Mouse (Mus musculus) urinary bladder, postnatal 25 days (tissue): ENCODE measurements around the gene Trp53i13.
A peak's percentile ranks its signal among the peaks of the same experiment; 100 is the strongest.

ENCODE experiments used
- DNase-seq: peaks from one replicate; pipeline ENCODE4 v3.0.0; 2022; ENCODE audit warnings: low spot score

Trp53i13 gene

DNA sequence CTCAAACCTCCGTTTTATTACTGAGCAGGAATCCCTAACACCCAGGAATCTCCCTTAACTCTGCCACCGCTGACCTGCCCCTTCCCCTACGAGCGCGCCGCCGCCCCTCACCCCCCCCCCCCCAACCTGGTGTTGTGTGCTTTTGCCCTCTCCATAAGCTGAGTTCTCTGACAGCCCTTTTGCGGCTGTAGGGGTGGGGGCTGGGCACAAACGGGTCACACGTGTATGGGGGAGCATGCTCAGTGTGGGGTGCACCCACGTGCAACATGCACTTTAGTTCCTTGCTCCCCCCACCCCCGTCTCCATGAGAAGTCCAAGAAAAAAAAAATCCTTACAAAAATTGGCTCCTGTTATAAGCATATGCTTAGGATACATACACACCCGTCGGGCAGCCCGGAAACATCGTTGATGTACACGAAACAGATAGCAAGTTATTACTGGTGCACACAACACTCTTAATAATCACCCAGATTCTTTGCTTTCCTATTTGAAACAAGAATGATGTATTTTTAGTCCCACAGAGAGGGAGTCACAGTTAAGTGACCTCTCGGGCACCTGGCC, 23.4 kb downstream of the Trp53i13 start:
- DNase-seq, result no peak

DNA sequence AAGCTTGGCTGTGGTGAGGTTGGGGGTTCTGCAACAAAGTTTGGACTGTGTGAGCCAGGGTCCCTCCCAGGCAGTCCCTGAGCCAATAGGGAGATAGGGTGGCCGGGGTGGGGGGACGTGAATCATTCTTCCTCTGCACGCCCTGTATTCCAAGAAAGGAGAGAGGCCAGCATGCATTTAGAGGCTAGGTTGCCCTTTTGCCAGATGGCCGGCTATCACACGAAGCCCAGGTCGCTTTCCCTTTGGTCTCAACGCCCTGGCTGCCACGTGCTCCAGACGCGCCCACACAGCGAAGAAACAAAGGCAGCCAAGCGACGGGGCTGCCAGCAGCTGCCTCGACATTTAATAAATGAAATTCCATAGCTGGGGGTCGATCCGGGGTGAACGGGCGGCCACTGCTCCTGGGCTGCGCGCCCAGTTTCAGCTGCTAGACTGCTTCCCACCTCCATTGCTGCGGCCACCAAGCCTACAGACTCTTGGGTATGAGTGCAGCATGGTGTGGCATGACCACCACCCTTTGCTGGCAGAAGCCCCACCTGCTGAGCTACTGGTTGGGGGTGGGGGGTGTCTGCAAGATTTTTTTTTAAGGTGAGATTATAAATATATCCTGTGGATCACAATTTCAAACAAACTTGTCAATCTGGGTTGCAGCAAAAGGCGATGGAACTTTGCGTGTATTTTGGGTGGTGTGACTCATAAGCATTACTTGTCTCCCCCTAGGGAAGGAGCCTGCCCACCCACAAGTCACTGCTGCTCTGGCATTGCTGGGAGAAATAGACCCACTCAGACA, 24.1 kb downstream of the Trp53i13 start:
- DNase-seq, result no peak

DNA sequence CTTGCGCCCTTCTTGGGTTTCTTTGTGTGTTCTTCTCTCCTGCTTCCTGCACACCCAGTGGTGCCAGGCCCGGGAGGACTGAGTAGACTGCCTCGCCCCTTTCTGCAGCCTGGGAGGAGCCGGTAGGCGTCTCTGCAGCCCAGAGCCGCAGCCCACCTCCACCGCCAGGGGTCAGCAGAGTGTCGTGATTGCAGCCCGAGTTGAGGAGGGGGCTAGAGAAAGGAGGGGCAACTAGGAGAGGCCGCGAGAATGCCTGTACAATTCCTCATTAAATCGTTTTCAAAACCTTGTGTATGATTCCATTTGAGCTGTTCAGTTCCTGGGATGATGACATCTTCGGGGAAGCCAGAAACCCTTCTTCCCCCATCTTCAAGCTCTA, 24.7 kb downstream of the Trp53i13 start:
- DNase-seq, result peak; percentile 91

DNA sequence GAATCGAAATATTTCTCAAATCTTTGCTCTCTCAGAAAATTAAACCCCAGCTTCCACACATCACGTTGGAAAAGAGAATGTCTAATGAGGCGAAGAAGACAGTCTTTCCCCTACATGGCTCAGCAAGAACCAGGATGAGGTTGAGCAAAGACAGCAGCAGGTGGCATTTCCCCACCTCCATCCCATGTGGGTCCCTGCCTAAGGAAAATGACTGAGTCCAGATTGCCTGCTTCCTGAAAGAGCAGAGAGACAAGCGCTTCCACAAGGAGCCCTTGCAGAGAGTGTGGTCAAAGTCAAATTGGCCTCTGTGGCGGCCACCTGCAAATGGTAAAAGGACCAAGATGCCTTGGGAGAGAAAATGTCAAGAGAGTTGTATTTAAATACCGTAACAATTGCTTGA, 25.3 kb downstream of the Trp53i13 start:
- no peak for DNase-seq

DNA sequence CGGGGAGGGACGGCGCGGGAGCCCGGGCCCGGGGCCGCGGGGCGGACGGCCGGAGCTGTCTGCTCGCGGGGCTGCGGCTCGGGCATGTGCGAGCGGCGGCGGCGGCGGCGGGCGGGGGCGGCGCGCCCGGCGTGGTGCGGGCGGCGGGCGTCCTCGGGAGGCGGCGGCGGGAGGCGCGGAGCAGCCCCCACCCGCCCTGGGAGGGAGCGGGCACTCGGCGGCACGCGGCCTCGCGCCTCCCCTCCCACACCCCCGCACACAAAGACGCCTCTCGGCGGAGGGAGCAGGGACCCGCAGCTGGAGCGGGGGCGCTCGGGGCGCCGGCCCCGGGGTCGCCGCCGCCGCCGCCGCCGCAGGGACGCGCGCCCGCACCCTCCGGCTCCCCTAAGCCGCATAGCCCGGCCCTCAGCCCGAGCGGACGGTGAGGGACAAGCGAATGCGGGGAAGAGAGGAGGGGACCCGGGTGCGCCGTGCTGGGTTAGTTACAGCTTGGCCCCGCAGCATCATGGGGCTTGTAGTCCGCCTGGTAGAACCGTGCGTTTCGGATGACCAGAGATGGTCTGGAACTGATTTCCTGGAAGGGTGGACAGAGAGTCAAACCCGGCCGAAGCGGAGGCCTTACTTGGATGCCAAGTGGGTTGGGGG, 26.1 kb downstream of the Trp53i13 start, which contains the start of gene Ankrd13b:
Ankrd13b (minus strand) TSS at position 88 of the 645 bp plus-strand sequence.
- DNase-seq, result no peak

DNA sequence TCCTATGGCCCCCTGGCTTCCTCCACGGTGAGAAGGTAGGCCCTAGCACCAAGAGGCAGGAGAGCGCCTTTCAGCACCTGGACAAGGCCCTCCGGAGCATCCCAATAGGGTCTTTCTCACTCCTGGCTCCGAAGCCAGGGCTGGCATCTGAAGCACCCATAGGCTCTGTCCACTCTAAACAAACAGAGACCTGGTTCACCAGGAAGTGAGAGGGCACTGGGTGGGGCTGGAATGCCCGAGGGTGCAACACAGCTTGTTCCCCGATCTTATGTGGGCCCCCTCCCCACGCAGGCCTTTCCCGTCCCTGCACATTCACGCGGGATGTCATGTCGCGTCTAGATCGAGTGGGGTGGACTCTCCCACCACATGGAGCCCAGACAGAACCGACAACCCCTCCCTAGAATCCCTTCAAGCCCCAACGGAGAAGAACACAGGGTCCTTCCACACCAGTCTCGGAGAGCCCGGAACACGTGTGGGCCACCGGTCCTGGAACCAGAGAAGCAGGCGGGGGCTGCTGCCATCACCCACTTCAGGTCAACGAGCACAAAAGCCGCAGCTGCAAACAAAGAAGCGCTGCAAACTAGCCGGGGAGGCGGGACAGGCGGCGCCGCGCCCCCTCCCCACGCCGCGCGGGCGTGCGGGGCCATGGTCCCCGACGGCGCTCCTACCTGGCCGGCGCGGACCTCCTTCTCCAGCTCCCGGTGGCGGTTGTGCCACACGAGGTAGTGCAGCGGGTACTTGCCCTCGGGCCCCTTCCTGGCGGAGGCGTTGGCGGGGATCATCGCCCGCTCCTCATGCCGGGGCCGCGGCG, 26.8 kb downstream of the Trp53i13 start:
- DNase-seq, result no peak

DNA sequence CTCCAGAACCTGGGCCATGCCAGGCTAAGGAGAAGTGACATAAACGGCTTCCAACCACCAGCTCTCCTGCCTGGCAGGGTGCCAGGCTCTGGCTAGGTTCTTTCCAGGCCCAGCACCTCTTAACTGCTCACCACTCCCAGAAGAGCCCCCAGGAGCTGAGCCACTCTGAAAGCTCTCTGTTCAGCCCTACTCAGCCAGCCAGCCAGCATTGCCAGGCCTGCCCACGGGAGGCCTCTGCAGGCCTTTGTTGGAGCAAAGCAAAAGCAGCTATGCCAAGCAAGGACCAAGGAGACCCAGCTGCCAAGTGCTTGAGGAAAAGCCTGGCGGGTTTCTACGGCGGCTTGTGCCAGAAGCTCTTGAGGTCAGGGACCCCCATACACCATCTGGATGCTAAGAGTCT, 29.0 kb downstream of the Trp53i13 start:
- DNase-seq, result no peak

DNA sequence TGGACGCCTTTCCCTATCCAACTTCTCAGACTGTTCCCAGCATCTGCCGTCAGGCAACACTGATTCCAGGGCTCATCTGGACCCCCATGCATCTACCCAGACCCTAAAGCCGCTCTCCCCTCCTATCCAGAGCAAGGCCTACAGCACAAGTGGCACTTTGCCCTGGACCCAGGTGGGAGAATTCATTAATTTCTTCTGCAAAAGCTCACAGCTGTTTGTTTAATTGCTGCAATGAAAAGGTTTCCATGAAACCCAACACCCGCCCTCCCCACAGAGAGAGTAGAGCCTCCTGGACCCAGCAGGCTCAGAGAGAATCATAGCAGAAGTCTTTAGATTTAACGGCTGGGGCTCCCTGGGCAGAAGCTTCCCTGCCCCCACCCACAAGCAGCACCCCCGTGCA, 30.6 kb downstream of the Trp53i13 start:
- no peak for DNase-seq

DNA sequence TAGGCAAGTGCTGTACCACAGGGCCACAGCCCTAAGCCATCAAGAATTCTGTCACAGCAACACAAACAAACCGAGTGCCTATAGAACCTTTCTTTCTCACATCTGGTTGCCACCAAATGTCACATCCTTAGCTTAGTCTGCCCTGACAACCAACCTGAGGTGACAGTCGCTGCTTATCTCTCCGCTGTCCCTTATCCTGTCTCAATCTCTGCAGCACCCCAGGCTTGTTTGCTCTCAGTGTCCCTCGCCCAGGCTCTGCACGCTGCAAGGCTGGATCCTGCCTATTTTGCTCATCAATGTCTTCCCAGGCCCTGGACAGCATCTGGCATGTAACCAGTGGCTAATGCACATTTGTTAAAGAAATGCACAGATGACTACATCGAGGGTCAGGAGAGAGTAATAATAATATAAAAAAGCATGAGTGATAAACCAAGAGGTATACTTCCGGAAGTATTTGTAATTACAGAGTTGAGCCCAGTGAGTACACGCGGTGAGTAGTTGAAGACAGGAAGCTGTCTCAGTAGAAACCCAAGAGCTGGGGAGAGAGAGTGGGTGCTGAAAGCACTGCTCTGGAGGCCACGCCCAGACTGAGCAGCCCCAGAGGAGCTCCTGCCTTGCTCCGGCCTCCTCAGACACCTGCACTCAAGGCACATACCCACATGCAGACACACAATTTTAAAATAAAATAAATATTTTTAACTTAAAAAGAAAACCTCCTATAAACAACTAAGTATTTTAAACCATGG, 32.1 kb downstream of the Trp53i13 start:
- no peak for DNase-seq

DNA sequence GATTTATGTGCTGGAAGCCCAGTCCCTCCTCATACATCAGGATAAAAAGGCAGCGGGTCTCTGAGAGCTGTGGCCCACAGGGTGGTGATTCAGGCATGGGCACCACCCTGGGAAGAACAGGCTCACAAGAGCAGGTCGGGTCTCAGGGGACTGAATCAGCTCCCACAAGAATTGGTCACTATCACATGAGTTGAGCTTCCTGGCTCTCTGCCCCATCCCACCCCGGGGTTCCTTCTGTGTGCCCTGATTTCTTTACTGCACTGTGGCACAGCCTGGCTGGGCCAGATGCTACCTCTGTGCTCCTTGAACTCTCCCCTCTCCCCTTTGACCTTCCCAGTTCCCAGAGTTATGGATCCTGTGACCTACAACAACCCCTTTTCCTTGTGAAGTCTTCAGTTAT, 32.7 kb downstream of the Trp53i13 start:
- DNase-seq, result no peak

DNA sequence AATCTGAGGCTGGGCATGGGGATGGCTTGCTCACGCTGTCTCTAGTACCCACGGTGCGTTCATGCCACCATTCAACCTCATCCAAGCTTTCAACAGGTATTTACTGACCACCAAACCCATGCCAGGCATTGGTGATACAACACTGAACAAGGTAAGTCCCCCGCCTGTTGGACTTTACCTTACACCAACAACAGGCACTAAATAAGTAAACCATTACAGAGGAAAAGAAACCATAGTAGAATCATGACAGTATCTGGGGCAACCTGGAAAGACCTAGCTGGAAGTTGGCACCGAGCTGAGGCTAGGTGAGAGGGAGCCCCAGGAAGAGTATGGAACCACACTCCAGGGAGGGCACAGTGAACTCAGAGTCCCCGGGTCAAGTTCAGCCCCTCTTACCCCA, 38.9 kb downstream of the Trp53i13 start:
- no peak for DNase-seq

DNA sequence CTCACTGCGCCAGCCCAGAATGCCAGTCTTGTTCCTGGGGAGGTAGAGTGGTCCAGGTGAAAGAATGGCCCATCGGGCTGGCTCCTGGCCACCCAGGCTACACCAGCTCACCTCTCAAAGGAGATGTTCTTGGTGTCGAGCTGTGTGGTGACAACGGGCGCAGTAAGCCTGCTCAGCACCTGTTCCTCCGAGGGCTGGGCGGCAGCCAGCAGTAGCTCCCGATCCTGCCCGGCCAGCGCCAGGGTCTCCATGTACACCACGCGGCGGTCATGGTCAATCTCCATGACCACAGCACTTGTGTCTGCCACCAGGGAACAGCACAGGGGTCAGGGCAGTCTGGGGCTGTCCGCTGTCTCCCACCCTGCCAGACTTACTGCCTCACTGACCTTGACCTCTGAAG, 39.6 kb downstream of the Trp53i13 start:
- DNase-seq, result no peak

DNA sequence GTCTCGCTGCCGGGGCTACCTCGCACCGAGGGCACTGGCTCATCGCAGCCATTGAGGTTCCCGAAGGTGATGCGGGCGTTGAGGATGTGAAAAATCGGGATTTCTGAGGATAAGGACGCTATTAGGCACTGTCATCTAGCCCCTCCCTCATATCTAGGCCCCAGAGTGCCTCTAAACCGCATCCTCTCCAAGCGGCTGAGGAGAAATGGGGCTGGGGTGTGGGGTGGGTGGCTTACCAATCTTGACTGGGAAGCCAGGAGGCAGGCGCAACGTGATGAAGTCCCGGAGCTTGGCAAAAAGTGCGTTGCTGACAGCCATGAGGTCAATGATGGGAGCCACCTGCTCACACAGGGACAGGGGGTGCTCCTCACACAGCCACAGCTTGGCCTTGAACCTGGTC, 43.0 kb downstream of the Trp53i13 start:
- DNase-seq, result no peak

DNA sequence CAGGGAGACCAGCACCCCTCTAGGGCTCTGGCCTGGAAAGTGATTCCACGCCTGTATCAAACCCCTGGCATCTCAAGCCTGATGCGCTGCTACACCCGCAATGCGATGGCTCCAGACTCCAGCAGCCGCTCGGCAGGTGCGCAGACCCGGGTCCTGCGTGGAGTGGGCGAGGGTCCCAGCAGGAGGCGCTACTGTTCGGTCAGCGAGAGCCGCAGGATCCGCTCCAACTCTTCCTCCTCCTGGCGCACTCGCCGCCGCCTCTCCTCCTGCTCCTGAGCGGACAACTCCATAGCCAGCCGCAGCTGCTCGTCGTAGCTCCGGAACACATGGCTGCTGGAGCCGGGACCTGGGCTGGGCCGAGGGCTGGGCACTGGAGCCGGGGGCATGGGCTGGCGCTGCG, 44.4 kb downstream of the Trp53i13 start:
- DNase-seq, result no peak

DNA sequence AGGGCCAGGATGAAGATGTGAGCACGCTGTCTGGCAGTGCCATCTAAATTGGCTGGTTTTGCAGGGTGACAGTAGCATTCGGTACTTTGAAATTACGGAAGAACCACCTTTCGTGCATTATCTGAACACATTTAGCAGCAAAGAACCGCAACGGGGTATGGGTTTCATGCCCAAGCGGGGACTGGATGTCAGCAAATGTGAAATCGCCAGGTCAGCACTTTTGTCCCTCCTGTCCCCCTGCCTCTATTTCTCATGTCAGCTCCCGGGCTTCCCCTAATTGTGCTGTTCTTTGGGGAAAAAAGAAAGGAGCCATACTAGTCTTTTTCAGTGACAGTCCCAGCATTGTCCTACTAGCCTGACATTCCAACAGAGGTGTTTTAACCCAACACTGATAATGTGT, 47.4 kb downstream of the Trp53i13 start:
- DNase-seq, result no peak

DNA sequence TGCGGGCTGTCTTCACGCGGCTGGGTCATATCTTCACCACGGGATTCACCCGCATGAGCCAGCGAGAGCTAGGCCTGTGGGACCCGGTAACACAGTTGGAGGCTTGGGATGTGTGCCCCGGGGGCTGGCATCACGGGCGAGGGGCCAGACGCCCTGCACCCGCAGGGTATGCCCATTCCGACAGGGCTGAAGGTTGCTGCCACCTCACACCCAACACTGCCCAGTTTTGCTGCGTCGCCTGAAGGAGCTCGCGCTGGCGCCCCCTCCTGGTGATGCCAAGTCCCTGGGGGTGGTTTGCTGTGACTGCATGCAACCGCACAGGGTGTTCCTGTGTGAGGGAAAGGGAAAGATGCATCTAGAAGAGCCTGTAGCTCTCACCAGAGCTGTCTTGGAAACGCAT, 48.0 kb downstream of the Trp53i13 start:
- DNase-seq, result peak; percentile 75

DNA sequence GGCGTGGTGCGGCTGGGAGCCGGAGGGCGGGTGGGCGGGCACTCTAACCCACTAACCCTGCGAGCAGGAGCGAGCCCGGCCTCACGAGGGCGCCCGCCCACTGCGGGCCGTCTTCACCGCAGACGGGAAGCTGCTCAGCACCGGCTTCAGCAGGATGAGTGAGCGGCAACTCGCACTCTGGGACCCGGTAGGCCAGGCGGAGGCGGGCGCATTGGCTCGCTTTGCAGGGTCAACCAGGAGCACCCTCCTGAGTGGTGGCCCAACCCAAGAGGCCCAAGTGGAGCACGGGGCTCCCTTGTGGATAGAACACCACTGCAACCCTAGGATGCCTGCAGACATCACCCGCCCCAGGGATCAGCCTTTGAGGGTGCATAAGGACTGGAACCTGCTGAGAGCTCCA, 48.6 kb downstream of the Trp53i13 start:
- peak; percentile 67 for DNase-seq

DNA sequence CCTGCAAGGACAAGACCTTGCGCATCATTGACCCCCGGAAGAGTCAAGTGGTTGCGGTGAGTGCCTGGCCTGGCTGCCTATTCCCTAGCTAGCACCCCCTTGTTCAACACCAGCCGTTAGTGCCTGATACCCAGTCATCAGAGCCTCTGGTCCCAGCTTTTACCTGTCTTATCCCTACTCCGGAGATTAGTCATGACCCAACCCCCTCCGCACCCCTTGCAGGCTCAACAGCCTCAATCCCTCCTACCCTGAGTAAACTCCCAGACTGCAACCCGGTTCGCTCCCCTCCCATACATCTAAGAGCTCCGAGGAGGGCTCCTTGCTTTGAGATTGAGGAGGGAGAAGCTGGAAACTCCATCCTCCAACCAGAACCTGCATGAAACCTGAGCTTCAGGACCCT, 49.2 kb downstream of the Trp53i13 start:
- no peak for DNase-seq

DNA sequence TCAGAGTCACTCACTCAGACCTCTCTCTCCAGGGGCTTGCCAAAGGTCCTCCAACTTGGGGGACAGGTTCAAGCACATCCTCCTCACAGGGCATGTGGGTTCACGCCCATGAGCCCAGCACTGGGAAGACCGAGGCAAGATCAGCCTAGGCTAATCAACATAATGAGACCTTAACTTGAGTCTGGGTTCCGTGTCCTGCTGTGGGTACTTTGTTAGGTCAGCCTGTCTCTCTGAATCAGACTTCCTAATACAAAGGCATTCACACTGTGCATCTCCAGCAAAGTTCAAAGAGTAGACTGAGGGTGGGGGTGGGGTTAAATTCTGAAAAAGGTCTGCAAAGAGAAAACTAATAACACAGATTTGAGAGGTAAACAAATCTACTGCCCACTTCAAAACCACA, 50.7 kb downstream of the Trp53i13 start:
- no peak for DNase-seq

DNA sequence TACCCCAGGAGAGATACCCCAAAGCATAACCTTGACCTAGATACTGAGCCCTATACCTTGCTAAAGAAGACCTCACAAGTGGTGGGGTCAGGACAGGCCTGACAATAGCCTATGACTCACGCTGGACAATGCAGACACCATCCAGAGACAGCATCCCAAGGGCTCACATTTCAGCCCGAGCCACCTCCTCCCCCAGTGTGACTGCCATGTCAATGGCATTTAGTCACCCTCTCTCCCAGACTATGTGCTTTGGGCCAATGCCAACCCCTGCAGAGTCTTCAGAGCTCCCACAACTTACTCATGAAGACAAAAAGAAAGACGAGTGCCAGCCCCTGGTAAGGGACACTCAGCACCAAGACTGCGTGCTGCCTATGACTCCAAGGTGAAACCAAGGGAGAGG, 51.1 kb downstream of the Trp53i13 start:
- peak; percentile 49 for DNase-seq

DNA sequence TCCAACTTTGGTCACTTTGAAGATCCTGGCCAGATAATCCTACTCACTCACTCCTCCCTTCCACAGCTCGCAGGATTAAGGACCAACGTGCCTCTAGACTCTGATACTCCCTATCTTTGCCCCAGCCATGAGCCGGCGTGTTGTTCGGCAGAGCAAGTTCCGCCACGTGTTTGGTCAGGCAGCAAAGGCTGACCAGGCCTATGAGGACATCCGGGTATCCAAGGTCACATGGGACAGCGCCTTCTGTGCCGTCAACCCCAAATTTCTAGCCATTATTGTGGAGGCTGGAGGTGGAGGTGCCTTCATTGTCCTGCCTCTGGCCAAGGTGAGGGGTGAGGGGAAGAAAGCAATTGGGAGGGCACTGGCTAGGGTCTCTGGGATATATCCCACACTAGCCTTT, 52.0 kb downstream of the Trp53i13 start:
- DNase-seq, result no peak

DNA sequence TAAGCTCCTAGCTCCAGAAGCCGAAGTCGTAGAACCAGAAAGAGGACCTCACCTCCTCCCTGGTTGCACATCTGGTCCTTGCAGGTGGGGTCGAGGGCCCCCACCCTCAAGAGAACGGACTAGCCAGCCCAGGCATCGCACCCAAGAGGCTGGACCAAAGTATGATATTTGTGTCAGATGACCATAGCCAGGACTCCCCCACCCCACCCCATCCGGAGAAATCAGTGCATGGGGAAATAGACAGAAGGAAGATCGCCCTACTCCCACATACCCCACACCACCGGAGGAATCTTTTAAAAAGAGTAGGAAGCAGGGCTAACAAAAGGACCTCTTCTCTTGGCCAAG, 52.7 kb downstream of the Trp53i13 start:
- DNase-seq, result no peak
